Mouse (Mus musculus): ENCODE measurements around the gene Zfp619. TPM values are rescaled to one million over a fixed set of nuclear protein-coding genes. Genes with fewer than 3 reads are reported as not detected.

Gene Zfp619
- total RNA-seq (2012; rRNA removed): 0.62 and 0.75 TPM in 2 replicates
- 1 to 10 TPM in 1 of 2 experiments, not detected in 1; 1.3 TPM for polyA plus RNA-seq (2012; ENCODE audit: insufficient read depth in 1 of 2, insufficient read length in 2 of 2, low read depth in 1 of 2, low replicate concordance in 2 of 2, missing spikeins in 1 of 2)

- Histone ChIP-seq H3K4me1 (ENCODE audit: control insufficient read depth in 1 of 2, insufficient read depth in 2 of 2, low read length in 2 of 2) (no peaks in the 10 kb centered on the region), H3K36me3 (ENCODE audit: control insufficient read depth in 1 of 2, insufficient read depth in 2 of 2, low read length in 2 of 2) (peaks cover 0 to 8% of the 10 kb centered on the region in 2 experiments; a peak in 2 of 4 replicates), H3K9me3 (replicated peaks; ENCODE audit: insufficient read depth, low read length) (no peaks in the 10 kb centered on the region), H3K27ac (ENCODE audit: control insufficient read depth, low read depth, low read length) (peak within 1 kb of the TSS; percentile 96), H3K27me3 (ENCODE audit: control insufficient read depth in 1 of 2, insufficient read depth in 2 of 2, low read length in 2 of 2) (no peaks in the 10 kb centered on the region), H3K9ac (ENCODE audit: control insufficient read depth, low read depth, low read length, poor library complexity, severe bottlenecking) (peak within 1 kb of the TSS; percentile 96), H3K4me3 (ENCODE audit: control insufficient read depth in 1 of 2, insufficient read depth in 1 of 2, low read depth in 2 of 2, low read length in 2 of 2) (peak within 1 kb of the TSS; percentile 89), H3K79me2 (ENCODE audit: control insufficient read depth, insufficient read depth, low read length, poor library complexity) (no peaks in the 10 kb centered on the region; the same call in 1 of the 2 replicates)
- DNase-seq (ENCODE audit: low read depth, low spot score): peak; percentile 95
- no peak for TF ChIP-seq MYB (IDR thresholded peaks at IDR 0.05; ENCODE audit: low read depth, low read length)
- peak; percentile 29 for TF ChIP-seq MXI1 (IDR thresholded peaks at IDR 0.05; ENCODE audit: low read depth, low read length)
- TF ChIP-seq USF2 (IDR thresholded peaks at IDR 0.05; ENCODE audit: borderline replicate concordance in 1 of 2, insufficient read depth in 1 of 2, low read depth in 1 of 2, low read length in 2 of 2): no peak
- no peak for TF ChIP-seq MAFK (IDR thresholded peaks at IDR 0.05; ENCODE audit: borderline replicate concordance, low read depth, low read length)
- TF ChIP-seq ZMIZ1 (IDR thresholded peaks at IDR 0.05; ENCODE audit: low read depth, low read length): peak; percentile 82
- TF ChIP-seq MYC (IDR thresholded peaks at IDR 0.05; ENCODE audit: low read depth, low read length): peak; percentile 49; the same call in 1 of the 2 replicates
- TF ChIP-seq POLR2AphosphoS5 (IDR thresholded peaks at IDR 0.05; ENCODE audit: borderline replicate concordance, low read depth, low read length): no peak; the same call in 1 of the 2 replicates
- TF ChIP-seq ZC3H11A (IDR thresholded peaks at IDR 0.05; ENCODE audit: low read depth, low read length): no peak
- no peak for TF ChIP-seq MAX (IDR thresholded peaks at IDR 0.05; ENCODE audit: low read length)
- no peak; the same call in 1 of the 2 replicates for TF ChIP-seq KAT2A (conservative IDR thresholded peaks at IDR 0.05; ENCODE audit: low read depth, low read length)
- TF ChIP-seq TCF12 (IDR thresholded peaks at IDR 0.05; ENCODE audit: low read depth, low read length): peak; percentile 31; the same call in 1 of the 2 replicates
- no peak for TF ChIP-seq GATA1 (IDR thresholded peaks at IDR 0.05; ENCODE audit: low read depth, low read length)
- no peak for TF ChIP-seq CHD2 (IDR thresholded peaks at IDR 0.05; ENCODE audit: low read length)
- TF ChIP-seq MEF2A (IDR thresholded peaks at IDR 0.05; ENCODE audit: extremely low read depth, insufficient replicate concordance, low read depth, low read length, poor library complexity, severe bottlenecking): no peak
- TF ChIP-seq E2F4 (IDR thresholded peaks at IDR 0.05; ENCODE audit: borderline replicate concordance, low read depth, low read length): no peak
- no peak; the same call in 1 of the 2 replicates for TF ChIP-seq JUND (IDR thresholded peaks at IDR 0.05; ENCODE audit: low read depth, low read length)
- no peak for TF ChIP-seq GABPA (IDR thresholded peaks at IDR 0.05; ENCODE audit: low read depth, low read length)
- TF ChIP-seq ELF1 (IDR thresholded peaks at IDR 0.05; ENCODE audit: low read depth, low read length): peak; percentile 56; the same call in 1 of the 2 replicates
- TF ChIP-seq BHLHE40 (IDR thresholded peaks at IDR 0.05; ENCODE audit: borderline replicate concordance, low read depth, low read length): no peak
- TF ChIP-seq TAL1 (IDR thresholded peaks at IDR 0.05; ENCODE audit: low read length): no peak
- no peak for TF ChIP-seq RAD21 (IDR thresholded peaks at IDR 0.05; ENCODE audit: low read depth, low read length)
- TF ChIP-seq ETS1 (IDR thresholded peaks at IDR 0.05; ENCODE audit: low read depth, low read length): peak; percentile 68
- TF ChIP-seq SMC3 (IDR thresholded peaks at IDR 0.05; ENCODE audit: low read depth, low read length): no peak
- TF ChIP-seq ZKSCAN1 (IDR thresholded peaks at IDR 0.05; ENCODE audit: low read depth, low read length): no peak
- TF ChIP-seq SIN3A (IDR thresholded peaks at IDR 0.05; ENCODE audit: low read length): peak; percentile 33; the same call in 1 of the 2 replicates
- peak; percentile 74; the same call in 1 of the 2 replicates for TF ChIP-seq HCFC1 (IDR thresholded peaks at IDR 0.05; ENCODE audit: low read depth, low read length)
- TF ChIP-seq RCOR1 (IDR thresholded peaks at IDR 0.05; ENCODE audit: low read depth, low read length): no peak
- TF ChIP-seq POLR2A (IDR thresholded peaks at IDR 0.05; ENCODE audit: control insufficient read depth in 1 of 2, insufficient read depth in 1 of 2, low read depth in 1 of 2, low read length in 2 of 2, poor library complexity in 1 of 2): peak; percentile 86 to 97
- no peak for TF ChIP-seq MAZ (IDR thresholded peaks at IDR 0.05; ENCODE audit: low read depth, low read length)
- TF ChIP-seq EP300 (IDR thresholded peaks at IDR 0.05; ENCODE audit: low read depth in 1 of 2, low read length in 2 of 2): no peak
- TF ChIP-seq POLR2AphosphoS2 (IDR thresholded peaks at IDR 0.05; ENCODE audit: low read length): peak; percentile 92; the same call in 1 of the 2 replicates
- no peak for TF ChIP-seq USF1 (IDR thresholded peaks at IDR 0.05; ENCODE audit: low read depth, low read length)
- TF ChIP-seq NRF1 (IDR thresholded peaks at IDR 0.05; ENCODE audit: insufficient read depth, low read depth, low read length, poor library complexity, severe bottlenecking): peak; percentile 85
- no peak for TF ChIP-seq CHD1 (IDR thresholded peaks at IDR 0.05; ENCODE audit: low read depth, low read length)
- TF ChIP-seq NELFE (IDR thresholded peaks at IDR 0.05; ENCODE audit: low read depth, low read length): peak; percentile 95
- TF ChIP-seq CTCF (IDR thresholded peaks at IDR 0.05 in 2 of 3, conservative IDR thresholded peaks at IDR 0.05 in 1 of 3; ENCODE audit: control insufficient read depth in 1 of 3, insufficient read depth in 1 of 3, low read depth in 2 of 3, low read length in 3 of 3, poor library complexity in 1 of 3, severe bottlenecking in 1 of 3): peak in 2 of 3 experiments; percentile 40 to 43; a peak in 4 of 6 replicates
These were observed at the start of gene Zfp619 for GRCm38 (mm10) chr7:39517616-39518177. Gene Zfp619, plus strand, starts transcription at chr7:39517766.
